Mouse (Mus musculus) small intestine, adult 2 months (tissue): ENCODE measurements around the gene Alpk3.

ENCODE experiments used
- CTCF ChIP-seq: fragments of 200-500 bp; IDR thresholded peaks from 2 replicates; pipeline ENCODE4 v1.5.1; 2012; ENCODE audit warnings: low read depth, mild to moderate bottlenecking, control low read depth, inconsistent platforms, low read length, moderate library complexity, mixed read lengths; ENCODE audit not compliant: insufficient replicate concordance, insufficient read length; ENCODE audit errors: extremely low read depth
- POLR2A ChIP-seq: fragments of 200-500 bp; IDR thresholded peaks from 2 replicates; pipeline ENCODE4 v1.6.1; 2012; ENCODE audit warnings: low read depth, mild to moderate bottlenecking, control low read depth, inconsistent platforms, low read length, moderate library complexity

DNA sequence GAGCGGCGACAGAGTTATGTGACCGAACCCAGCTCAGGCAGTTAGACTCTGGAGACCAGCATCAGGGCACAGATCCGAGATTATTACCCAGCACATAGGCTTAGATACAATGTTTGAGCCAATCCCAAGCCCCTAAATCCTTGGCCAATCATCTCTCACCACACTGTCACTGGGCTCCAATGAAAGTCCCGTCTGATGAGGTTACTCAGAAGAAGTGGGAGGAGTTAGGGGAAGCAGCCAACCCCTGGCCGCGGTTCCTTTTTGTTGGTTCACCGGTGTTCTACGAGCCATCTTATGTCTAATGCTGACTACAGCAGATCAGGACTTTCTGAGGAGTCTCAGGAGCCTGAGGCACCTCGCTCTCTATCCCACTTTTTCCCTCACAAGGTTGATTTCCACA, 94.9 kb downstream of the Alpk3 start:
- TF ChIP-seq CTCF (no peak), POLR2A (no peak)
